9 mouse cellular contexts compared by ENCODE assay signal in the genomic region with DNA sequence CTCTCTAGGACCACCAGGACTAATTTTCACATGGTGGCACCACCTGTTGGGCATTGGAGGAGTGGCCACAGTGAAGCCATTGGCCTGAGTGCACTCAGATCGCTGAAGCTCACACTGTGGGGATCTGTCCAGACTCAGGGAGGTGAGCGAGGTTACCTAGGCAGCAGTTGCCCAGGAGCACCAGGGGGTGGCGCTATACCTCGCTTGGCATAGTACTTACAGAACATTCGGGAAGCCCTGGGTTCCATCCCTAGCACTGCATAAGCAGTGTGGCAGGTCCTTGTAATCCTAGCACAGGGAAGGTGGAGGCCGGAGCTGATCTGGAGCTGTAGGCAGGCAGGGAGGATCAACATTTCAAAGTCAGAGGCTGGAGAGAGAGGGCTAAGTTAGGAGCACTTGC. TPM values are rescaled to one million over a fixed set of nuclear protein-coding genes. Genes with fewer than 3 reads are reported as not detected.
DNase-seq lines count a peak whose midpoint lies in the region; ATAC-seq and TF ChIP-seq lines count a peak whose summit lies in the region.
"Had no signal": no experiment of that assay in that cellular context is flagged by ENCODE, and none has a peak within 500 bp of the region (broad histone marks: within the 10 kb centered on the region; RNA-seq: fewer than 3 reads in every experiment).

No protein-coding gene starts in this region.

- H3K4me1 ChIP-seq in forebrain, postnatal 0 days (ENCODE audit: insufficient read depth): peaks cover 6% of the 10 kb centered on the region; the same call in 1 of the 2 replicates
- peaks cover 11% of the 10 kb centered on the region for H3K4me1 ChIP-seq in forebrain, embryonic 16.5 days (replicated peaks; ENCODE audit: control insufficient read depth, insufficient read depth, low read length)
- peaks cover 10% of the 10 kb centered on the region for H3K4me1 ChIP-seq in spleen, adult 2 months (ENCODE audit: control insufficient read depth, insufficient read depth, insufficient read length)

- H3K4me3 ChIP-seq in forebrain, postnatal 0 days (ENCODE audit: low read depth, low read length): no peak overlapping the region
- no peak overlapping the region for H3K4me3 ChIP-seq in forebrain, embryonic 16.5 days (replicated peaks; ENCODE audit: low read length)
- H3K4me3 ChIP-seq in spleen, adult 2 months (ENCODE audit: extremely low read depth, insufficient read depth, insufficient read length): no peak overlapping the region

- H3K4me2 ChIP-seq in forebrain, postnatal 0 days (ENCODE audit: low read depth): no peak overlapping the region
- no peak overlapping the region for H3K4me2 ChIP-seq in forebrain, embryonic 16.5 days (ENCODE audit: low read length)

- WGBS in forebrain, postnatal 0 days: 41% methylated on average over 6 of the region's 6 CpGs
- WGBS in forebrain, embryonic 16.5 days: 35% methylated on average over 6 of the region's 6 CpGs
- WGBS in spleen, adult 2 months: 67% methylated on average over 6 of the region's 6 CpGs

- TF ChIP-seq POLR2A in spleen, adult 2 months (IDR thresholded peaks at IDR 0.05; ENCODE audit: low read depth, low read length): no peak

- no peak overlapping the region for H3K27ac ChIP-seq in forebrain, postnatal 0 days (ENCODE audit: low read depth, low read length)
- no peak overlapping the region for H3K27ac ChIP-seq in forebrain, embryonic 16.5 days (ENCODE audit: low read length)
- H3K27ac ChIP-seq in spleen, adult 2 months (ENCODE audit: insufficient read depth, low read length): no peak overlapping the region

- TF ChIP-seq CTCF in forebrain, postnatal 0 days (IDR thresholded peaks at IDR 0.05; ENCODE audit: low read depth): peak; percentile 18
- peak; percentile 20; the same call in 1 of the 2 replicates for TF ChIP-seq CTCF in spleen, adult 2 months (IDR thresholded peaks at IDR 0.05; ENCODE audit: extremely low read depth, insufficient read depth, insufficient read length, insufficient replicate concordance)

- no peaks in the 10 kb centered on the region for H3K27me3 ChIP-seq in forebrain, postnatal 0 days (ENCODE audit: insufficient read depth, low read length)
- H3K27me3 ChIP-seq in forebrain, embryonic 16.5 days (replicated peaks; ENCODE audit: control insufficient read depth, insufficient read depth, low read length): no peaks in the 10 kb centered on the region
- no peaks in the 10 kb centered on the region for H3K27me3 ChIP-seq in spleen, adult 2 months (ENCODE audit: control insufficient read depth, insufficient read depth, low read length)

- ATAC-seq in forebrain, postnatal 0 days: no peak
- no peak for ATAC-seq in forebrain, embryonic 16.5 days

- H3K9me3 ChIP-seq in forebrain, postnatal 0 days (ENCODE audit: low read length): no peaks in the 10 kb centered on the region
- H3K9me3 ChIP-seq in forebrain, embryonic 16.5 days (ENCODE audit: control insufficient read depth, low read length): no peaks in the 10 kb centered on the region

- no peaks in the 10 kb centered on the region for H3K36me3 ChIP-seq in forebrain, postnatal 0 days (ENCODE audit: insufficient read depth)
- H3K36me3 ChIP-seq in forebrain, embryonic 16.5 days (ENCODE audit: control insufficient read depth, insufficient read depth): no peaks in the 10 kb centered on the region
- H3K36me3 ChIP-seq in spleen, adult 2 months (ENCODE audit: control insufficient read depth, insufficient read depth, low read length): no peaks in the 10 kb centered on the region

- DNase-seq in forebrain, postnatal 0 days: no peak
- DNase-seq in spleen, adult 2 months (ENCODE audit: low read depth in 1 of 2, low spot score in 2 of 2): no peak
- DNase-seq in spleen, postnatal 36 days (ENCODE audit: low spot score in 2 of 2): no peak
- DNase-seq in induced T-regulatory cell, adult 2 months (ENCODE audit: low read depth): peak; percentile 62
- peak; percentile 26 for DNase-seq in thymus, postnatal 14 days
- DNase-seq in layer of hippocampus, postnatal 10 days (ENCODE audit: low spot score in 2 of 2): no peak
- no peak for DNase-seq in frontal cortex, postnatal 10 days (ENCODE audit: low spot score in 2 of 2)
- DNase-seq: kidney, adult 18-20 months had no signal

- H3K9ac ChIP-seq in forebrain, postnatal 0 days: no peak overlapping the region
- no peak overlapping the region for H3K9ac ChIP-seq in forebrain, embryonic 16.5 days (replicated peaks; ENCODE audit: low read depth, low read length)

RNA-seq across cellular contexts. Expression of a gene that starts 2.8 kb away (rescaled TPM):
- total RNA-seq in forebrain, postnatal 0 days (2014; rRNA removed): 21.5 and 22.3 TPM in 2 replicates
- polyA plus RNA-seq in forebrain, postnatal 0 days (2015; fragmentation: Nextera tagmentation; extraction: Ambion mirVana): 69.9 and 90.9 TPM in 2 replicates
- polyA plus RNA-seq in forebrain, embryonic 16.5 days (2015; fragmentation: Nextera tagmentation; extraction: Ambion mirVana): 79.0 and 80.9 TPM in 2 replicates
- 170 and 215 TPM in 2 replicates for polyA plus RNA-seq in spleen, adult 2 months (2012; rRNA removed)
- 10 to 100 TPM; 23.3 to 23.4 TPM for total RNA-seq in layer of hippocampus, postnatal 10 days (2021)

RNA-seq across cellular contexts. Expression of a gene that starts 10.8 kb away (rescaled TPM):
- total RNA-seq in forebrain, postnatal 0 days (2014; rRNA removed): 0.38 and 1.1 TPM in 2 replicates
- 0.34 and 0.65 TPM in 2 replicates for polyA plus RNA-seq in forebrain, postnatal 0 days (2015; fragmentation: Nextera tagmentation; extraction: Ambion mirVana)
- polyA plus RNA-seq in forebrain, embryonic 16.5 days (2015; fragmentation: Nextera tagmentation; extraction: Ambion mirVana): 0.32 and 0.58 TPM in 2 replicates
- polyA plus RNA-seq in spleen, adult 2 months (2012; rRNA removed): 0.56 and 0.66 TPM in 2 replicates
- under 1 TPM; 0.42 to 0.75 TPM for total RNA-seq in layer of hippocampus, postnatal 10 days (2021)

RNA-seq across cellular contexts. Expression of a gene that starts 14.3 kb away (rescaled TPM):
- total RNA-seq in forebrain, postnatal 0 days (2014; rRNA removed): 134 and 154 TPM in 2 replicates
- 102 and 103 TPM in 2 replicates for polyA plus RNA-seq in forebrain, postnatal 0 days (2015; fragmentation: Nextera tagmentation; extraction: Ambion mirVana)
- 144 and 149 TPM in 2 replicates for polyA plus RNA-seq in forebrain, embryonic 16.5 days (2015; fragmentation: Nextera tagmentation; extraction: Ambion mirVana)
- 378 and 426 TPM in 2 replicates for polyA plus RNA-seq in spleen, adult 2 months (2012; rRNA removed)
- total RNA-seq in layer of hippocampus, postnatal 10 days (2021): 100 to 1,000 TPM; 418 to 481 TPM

RNA-seq across cellular contexts. Expression of a gene that starts 47.5 kb away (rescaled TPM):
- total RNA-seq in forebrain, postnatal 0 days (2014; rRNA removed): not detected in 2 replicates
- 3.7 and 4.2 TPM in 2 replicates for polyA plus RNA-seq in forebrain, postnatal 0 days (2015; fragmentation: Nextera tagmentation; extraction: Ambion mirVana)
- polyA plus RNA-seq in forebrain, embryonic 16.5 days (2015; fragmentation: Nextera tagmentation; extraction: Ambion mirVana): 17.3 and 22.2 TPM in 2 replicates
- polyA plus RNA-seq in spleen, adult 2 months (2012; rRNA removed): not detected in 2 replicates
- not detected for total RNA-seq in layer of hippocampus, postnatal 10 days (2021)

RNA-seq across cellular contexts. Expression of a gene that starts 50.0 kb away (rescaled TPM):
- 16.4 and 22.5 TPM in 2 replicates for total RNA-seq in forebrain, postnatal 0 days (2014; rRNA removed)
- polyA plus RNA-seq in forebrain, postnatal 0 days (2015; fragmentation: Nextera tagmentation; extraction: Ambion mirVana): 2.0 and 2.6 TPM in 2 replicates
- polyA plus RNA-seq in forebrain, embryonic 16.5 days (2015; fragmentation: Nextera tagmentation; extraction: Ambion mirVana): 5.0 and 5.9 TPM in 2 replicates
- polyA plus RNA-seq in spleen, adult 2 months (2012; rRNA removed): 19.6 and 22.7 TPM in 2 replicates
- 10 to 100 TPM; 26.2 to 27.6 TPM for total RNA-seq in layer of hippocampus, postnatal 10 days (2021)

Comparison
In these comparisons a context has a peak if more than half of its experiments do, and no peak if none do; other contexts are left out.
1. DNase-seq: peak in induced T-regulatory cell, adult 2 months (single experiment) and thymus, postnatal 14 days (single experiment); none in forebrain, postnatal 0 days (single experiment), spleen, adult 2 months (0 of 2), spleen, postnatal 36 days (0 of 2), layer of hippocampus, postnatal 10 days (0 of 2) and frontal cortex, postnatal 10 days (0 of 2).